9 mouse cellular contexts compared by ENCODE assay signal in the genomic region with DNA sequence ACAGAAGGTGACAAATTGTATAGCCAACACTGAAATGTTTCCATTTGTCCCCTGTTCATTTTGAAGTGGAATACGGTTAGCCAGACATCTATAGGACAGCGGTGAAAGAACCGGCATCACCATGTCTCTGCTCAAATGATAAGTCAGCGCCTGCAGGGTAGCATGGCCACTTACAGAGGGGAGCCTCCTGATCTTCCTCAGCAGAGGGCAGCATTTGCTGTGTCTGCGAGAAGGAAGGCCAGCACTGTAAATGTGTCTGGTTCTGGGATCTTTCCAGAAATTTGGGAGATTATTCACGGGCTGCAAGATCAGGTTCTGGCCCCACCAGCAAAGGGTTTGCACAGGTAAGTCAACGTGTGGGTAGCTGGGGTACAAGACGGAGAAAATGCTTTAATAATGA. TPM values are rescaled to one million over a fixed set of nuclear protein-coding genes. Genes with fewer than 3 reads are reported as not detected.
DNase-seq lines count a peak whose midpoint lies in the region; ATAC-seq and TF ChIP-seq lines count a peak whose summit lies in the region.
"Had no signal": no experiment of that assay in that cellular context is flagged by ENCODE, and none has a peak within 500 bp of the region (broad histone marks: within the 10 kb centered on the region; RNA-seq: fewer than 3 reads in every experiment).

No protein-coding gene starts in this region.

- no peaks in the 10 kb centered on the region for H3K4me1 ChIP-seq in MEL (ENCODE audit: control insufficient read depth in 1 of 2, insufficient read depth in 2 of 2, low read length in 2 of 2)
- no peaks in the 10 kb centered on the region for H3K4me1 ChIP-seq in forebrain, postnatal 0 days (ENCODE audit: insufficient read depth)
- H3K4me1 ChIP-seq: embryonic facial prominence, embryonic 12.5 days had no signal

- no peak overlapping the region for H3K4me3 ChIP-seq in MEL (ENCODE audit: control insufficient read depth in 1 of 2, insufficient read depth in 1 of 2, low read depth in 2 of 2, low read length in 2 of 2)
- no peak overlapping the region for H3K4me3 ChIP-seq in forebrain, postnatal 0 days (ENCODE audit: low read depth, low read length)
- H3K4me3 ChIP-seq: embryonic facial prominence, embryonic 12.5 days had no signal

- H3K9ac ChIP-seq in MEL (ENCODE audit: control insufficient read depth, low read depth, low read length, poor library complexity, severe bottlenecking), result no peak overlapping the region
- H3K9ac ChIP-seq in forebrain, postnatal 0 days, result no peak overlapping the region
- H3K9ac ChIP-seq: embryonic facial prominence, embryonic 12.5 days had no signal

- peak; percentile 34 for DNase-seq in adrenal gland, adult 2 months
- no peak for DNase-seq in adrenal gland, adult 18-20 months (ENCODE audit: low spot score in 2 of 2)
- DNase-seq in layer of hippocampus, adult 9-11 months, result peak; percentile 20
- DNase-seq in layer of hippocampus, postnatal 36 days, result no peak
- DNase-seq in MEL (ENCODE audit: low read depth, low spot score), result peak; percentile 20
- peak; percentile 79 for DNase-seq in forebrain, postnatal 0 days
- peak; percentile 27 for DNase-seq in retina, postnatal 7 days (ENCODE audit: low read depth, low spot score)
- no peak for DNase-seq in thymus, postnatal 25 days

- no peak for TF ChIP-seq EP300 in MEL (IDR thresholded peaks at IDR 0.05; ENCODE audit: low read depth in 1 of 2, low read length in 2 of 2)

- WGBS in forebrain, postnatal 0 days, result 51% methylated on average over 8 of the region's 8 CpGs

- H3K27me3 ChIP-seq in MEL (ENCODE audit: control insufficient read depth in 1 of 2, insufficient read depth in 2 of 2, low read length in 2 of 2), result no peaks in the 10 kb centered on the region
- H3K27me3 ChIP-seq in forebrain, postnatal 0 days (ENCODE audit: insufficient read depth, low read length), result peaks cover 5% of the 10 kb centered on the region; the same call in 1 of the 2 replicates
- H3K27me3 ChIP-seq: embryonic facial prominence, embryonic 12.5 days had no signal

- no peak for TF ChIP-seq POLR2A in MEL (IDR thresholded peaks at IDR 0.05; ENCODE audit: control insufficient read depth in 1 of 2, insufficient read depth in 1 of 2, low read depth in 1 of 2, low read length in 2 of 2, poor library complexity in 1 of 2)

- TF ChIP-seq RAD21 in MEL (IDR thresholded peaks at IDR 0.05; ENCODE audit: low read depth, low read length), result peak; percentile 46

- no peaks in the 10 kb centered on the region for H3K79me2 ChIP-seq in MEL (ENCODE audit: control insufficient read depth, insufficient read depth, low read length, poor library complexity)

- peak; percentile 13 to 55 (median 48); a peak in 4 of 6 replicates for TF ChIP-seq CTCF in MEL (IDR thresholded peaks at IDR 0.05 in 2 of 3, conservative IDR thresholded peaks at IDR 0.05 in 1 of 3; ENCODE audit: control insufficient read depth in 1 of 3, insufficient read depth in 1 of 3, low read depth in 2 of 3, low read length in 3 of 3, poor library complexity in 1 of 3, severe bottlenecking in 1 of 3)
- peak; percentile 89 for TF ChIP-seq CTCF in forebrain, postnatal 0 days (IDR thresholded peaks at IDR 0.05; ENCODE audit: low read depth)

- H3K4me2 ChIP-seq in forebrain, postnatal 0 days (ENCODE audit: low read depth), result no peak overlapping the region
- H3K4me2 ChIP-seq: embryonic facial prominence, embryonic 12.5 days had no signal

- H3K36me3 ChIP-seq in MEL (ENCODE audit: control insufficient read depth in 1 of 2, insufficient read depth in 2 of 2, low read length in 2 of 2), result no peaks in the 10 kb centered on the region
- H3K36me3 ChIP-seq in forebrain, postnatal 0 days (ENCODE audit: insufficient read depth), result no peaks in the 10 kb centered on the region
- H3K36me3 ChIP-seq: embryonic facial prominence, embryonic 12.5 days had no signal

- peak; percentile 92 for ATAC-seq in forebrain, postnatal 0 days

- H3K9me3 ChIP-seq in MEL (replicated peaks; ENCODE audit: insufficient read depth, low read length), result no peaks in the 10 kb centered on the region
- H3K9me3 ChIP-seq in forebrain, postnatal 0 days (ENCODE audit: low read length), result no peaks in the 10 kb centered on the region
- H3K9me3 ChIP-seq: embryonic facial prominence, embryonic 12.5 days had no signal

- H3K27ac ChIP-seq in MEL (ENCODE audit: control insufficient read depth, low read depth, low read length), result no peak overlapping the region
- no peak overlapping the region for H3K27ac ChIP-seq in forebrain, postnatal 0 days (ENCODE audit: low read depth, low read length)
- H3K27ac ChIP-seq: embryonic facial prominence, embryonic 12.5 days had no signal

TF ChIP-seq in MEL, 35 proteins besides CTCF, POLR2A, EP300 and RAD21:
- TF ChIP-seq SIN3A (IDR thresholded peaks at IDR 0.05; ENCODE audit: low read length), result no peak
- TF ChIP-seq JUND (IDR thresholded peaks at IDR 0.05; ENCODE audit: low read depth, low read length), result no peak
- TF ChIP-seq ZC3H11A (IDR thresholded peaks at IDR 0.05; ENCODE audit: low read depth, low read length), result peak; percentile 19; the same call in 1 of the 2 replicates
- TF ChIP-seq TAL1 (IDR thresholded peaks at IDR 0.05; ENCODE audit: low read length), result no peak
- peak; percentile 61 for TF ChIP-seq SMC3 (IDR thresholded peaks at IDR 0.05; ENCODE audit: low read depth, low read length)
- TF ChIP-seq CHD1 (IDR thresholded peaks at IDR 0.05; ENCODE audit: low read depth, low read length), result no peak
- TF ChIP-seq POLR2AphosphoS2 (IDR thresholded peaks at IDR 0.05; ENCODE audit: low read length), result no peak

RNA-seq across cellular contexts. Expression of gene Foxo3, which starts 51.0 kb away (rescaled TPM):
- 10 to 100 TPM; 39.7 to 55.6 TPM for total RNA-seq in adrenal gland, adult 2 months (2021)
- 53.3 and 76.1 TPM in 2 replicates for polyA plus RNA-seq in adrenal gland, adult 2 months (2012; rRNA removed)
- total RNA-seq in adrenal gland, adult 18-20 months (2021), result 10 to 100 TPM; 48.9 to 63.3 TPM
- 10 to 100 TPM; 45.7 to 50.1 TPM for total RNA-seq in layer of hippocampus, postnatal 36 days (2021)
- 21.0 and 31.8 TPM in 2 replicates for total RNA-seq in MEL (2012; rRNA removed)
- polyA plus RNA-seq in MEL (2012; ENCODE audit: insufficient read depth in 1 of 2, insufficient read length in 2 of 2, low read depth in 1 of 2, low replicate concordance in 2 of 2, missing spikeins in 1 of 2), result 100 to 1,000 TPM in 1 of 2 experiments, 10 to 100 TPM in 1; 27.2 to 103 TPM
- total RNA-seq in forebrain, postnatal 0 days (2014; rRNA removed), result 24.2 and 29.1 TPM in 2 replicates
- 6.4 and 6.5 TPM in 2 replicates for polyA plus RNA-seq in forebrain, postnatal 0 days (2015; fragmentation: Nextera tagmentation; extraction: Ambion mirVana)

Comparison
In these comparisons a context has a peak if more than half of its experiments do, and no peak if none do; other contexts are left out.
1. DNase-seq: peak in adrenal gland, adult 2 months (single experiment), layer of hippocampus, adult 9-11 months (single experiment), MEL (single experiment), forebrain, postnatal 0 days (single experiment) and retina, postnatal 7 days (single experiment); none in adrenal gland, adult 18-20 months (0 of 2), layer of hippocampus, postnatal 36 days (0 of 2) and thymus, postnatal 25 days (single experiment).